Mouse (Mus musculus) midbrain, postnatal 0 days (tissue): ENCODE results near the gene Cdkn2b. TPM values are rescaled to one million over a fixed set of nuclear protein-coding genes. Genes with fewer than 3 reads are reported as not detected.

ENCODE experiments used
- ATAC-seq: fragments of 200-750 bp; cut with Nextera tagmentation; 2 replicates; pipeline ENCODE4 v1.8.0; 2017; ENCODE audit warnings: moderate number of reproducible peaks, mild to moderate bottlenecking, moderate TSS enrichment, moderate library complexity; ENCODE audit not compliant: low FRiP score
- DNase-seq: peaks from one replicate; pipeline ENCODE4 v3.0.0-alpha.2; 2015; ENCODE audit warnings: low spot score
- H3K27ac ChIP-seq: fragments of 300-500 bp; sonication (generic); 2 replicates; pipeline ENCODE4 v1.5.1; 2014; ENCODE audit warnings: low read depth, mild to moderate bottlenecking, low read length, mixed read lengths
- H3K27me3 ChIP-seq: fragments of 300-500 bp; sonication (generic); 2 replicates; pipeline ENCODE4 v1.6.1; 2014; ENCODE audit warnings: low read length, control low read depth, mixed read lengths; ENCODE audit not compliant: insufficient read depth
- H3K36me3 ChIP-seq: fragments of 300-500 bp; sonication (generic); 2 replicates; pipeline ENCODE4 v1.6.1; 2014; ENCODE audit warnings: low read length, control low read depth, mixed read lengths; ENCODE audit not compliant: insufficient read depth
- H3K4me1 ChIP-seq: fragments of 300-500 bp; sonication (generic); 2 replicates; pipeline ENCODE4 v1.6.1; 2014; ENCODE audit warnings: mild to moderate bottlenecking, control low read depth, antibody characterized with exemption, low read length, mixed read lengths; ENCODE audit not compliant: insufficient read depth
- H3K4me2 ChIP-seq: fragments of 300-500 bp; sonication (generic); 2 replicates; pipeline ENCODE4 v1.6.1; 2014; ENCODE audit warnings: low read depth, mild to moderate bottlenecking, low read length, mixed read lengths; ENCODE audit not compliant: poor library complexity, severe bottlenecking
- H3K4me3 ChIP-seq: fragments of 300-500 bp; sonication (generic); 2 replicates; pipeline ENCODE4 v1.5.1; 2014; ENCODE audit warnings: low read depth, mild to moderate bottlenecking, low read length, moderate library complexity
- H3K9ac ChIP-seq: fragments of 300-500 bp; sonication (generic); replicated peaks from 2 replicates; pipeline ENCODE4 v1.6.1; 2014; ENCODE audit warnings: mild to moderate bottlenecking, low read length, moderate library complexity, mixed read lengths; ENCODE audit not compliant: poor library complexity, severe bottlenecking
- H3K9me3 ChIP-seq: fragments of 300-500 bp; sonication (generic); 2 replicates; pipeline ENCODE4 v1.6.1; 2016; ENCODE audit warnings: low read length, control low read depth
- CTCF ChIP-seq: IDR thresholded peaks from 2 replicates; pipeline ENCODE4 v1.5.1; 2016; ENCODE audit warnings: antibody characterized with exemption, mild to moderate bottlenecking
- WGBS: fragments of 180-500 bp; shearing (Covaris S2); extraction: QIAGEN DNeasy Blood & Tissue Kit; methylation state at CpG from one replicate; pipeline ENCODE4 v1.1.7; 2014; 5-methylcytosine and 5-hydroxymethylcytosine counted together
- polyA plus RNA-seq: library from polyadenylated mRNA; unstranded; fragments of >200 nt; fragmentation: Nextera tagmentation; extraction: Ambion mirVana; gene quantifications from 2 replicates; pipeline ENCODE4 v1.2.1, GENCODE M21; 2015
- total RNA-seq: library from RNA; depleted of rRNA; stranded (reverse); fragments of >200 nt; gene quantifications from 2 replicates; pipeline ENCODE4 v1.2.3, GENCODE M21; 2014

The Cdkn2b gene
- total and polyA plus RNA-seq, 2 experiments from 2014 or later, result 2.1 to 4.2 TPM

- DNase-seq (no peak), ATAC-seq (peak; percentile 44; the same call in 1 of the 2 replicates)
- no peak overlapping the region for H3K27ac ChIP-seq
- H3K27me3 ChIP-seq, result peaks cover 84% of the 10 kb centered on the region
- no peak overlapping the region for H3K9ac ChIP-seq
- no peaks in the 10 kb centered on the region for H3K9me3 ChIP-seq
- H3K36me3 ChIP-seq, result no peaks in the 10 kb centered on the region
- no peak for TF ChIP-seq CTCF
- 4% methylated on average over 31 of the region's 31 CpGs for WGBS
- peak overlapping the region; percentile 47 for H3K4me3 ChIP-seq
- H3K4me2 ChIP-seq, result peak overlapping the region; percentile 76
- H3K4me1 ChIP-seq, result no peaks in the 10 kb centered on the region; the same call in 1 of the 2 replicates
Observed at GRCm38 (mm10) chr4:89295441-89296220, 15.2 kb downstream of the Cdkn2b start.

DNA sequence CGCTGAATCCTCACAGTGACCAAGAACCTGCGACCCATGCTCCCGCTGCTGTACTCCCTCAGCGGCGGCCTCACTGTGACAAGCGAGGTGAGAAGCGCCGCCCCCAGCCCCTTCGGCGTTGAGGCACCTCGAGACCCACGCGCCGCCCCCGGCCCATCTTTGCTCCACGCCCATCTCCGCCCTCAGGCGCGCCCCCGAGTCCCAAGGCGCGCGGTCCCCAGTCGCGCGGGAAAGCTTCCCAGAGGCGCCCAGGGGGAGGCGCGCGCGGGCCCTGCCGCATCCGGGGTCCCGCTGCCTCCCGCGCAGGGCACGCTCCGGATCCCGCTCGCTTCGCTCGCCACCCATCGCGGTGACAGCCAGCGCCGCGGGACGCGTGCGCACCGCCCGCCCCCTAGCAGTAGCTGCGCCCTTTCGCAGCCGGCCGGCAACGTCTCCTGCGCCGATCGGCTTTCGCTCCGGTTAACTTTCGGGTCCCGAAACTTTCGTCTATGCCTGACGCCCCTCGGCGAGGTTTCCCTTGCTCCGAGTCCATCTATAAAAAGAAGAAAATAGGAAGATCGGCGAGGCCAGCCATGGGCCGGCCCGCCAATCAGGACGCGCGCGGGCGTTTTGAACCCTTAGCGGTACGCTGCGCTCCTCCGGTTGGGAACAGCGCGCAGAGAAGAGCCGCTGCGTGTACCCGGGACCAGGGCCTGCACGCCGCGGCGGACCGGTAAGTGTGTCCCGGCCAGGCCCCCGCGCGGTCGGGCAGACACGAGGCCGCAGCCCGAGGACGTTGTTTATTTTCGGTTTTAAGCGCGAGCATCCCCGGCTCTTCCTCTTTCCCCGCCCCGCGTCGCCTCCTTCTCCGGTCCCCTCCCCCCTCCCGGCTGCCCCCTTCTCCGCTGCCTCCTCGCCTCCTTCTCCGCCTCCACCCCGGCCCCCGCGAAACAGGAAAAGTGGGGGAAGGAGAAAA is 16.1 kb downstream of the Cdkn2b start, which contains the start of gene Cdkn2a:
TSS of gene Cdkn2a (minus strand) at position 168 of the 955 bp plus-strand sequence.
- peak within 1 kb of the TSS; percentile 44; the same call in 1 of the 2 replicates for H3K9ac ChIP-seq
- TF ChIP-seq CTCF, result no peak; the same call in 1 of the 2 replicates
- WGBS, result under 1% methylated on average over 83 of the region's 117 CpGs
- DNase-seq (peak; percentile 57), ATAC-seq (peak; percentile 87)
- no peaks in the 10 kb centered on the region for H3K36me3 ChIP-seq
- peaks cover 84% of the 10 kb centered on the region for H3K27me3 ChIP-seq
- no peaks in the 10 kb centered on the region; the same call in 1 of the 2 replicates for H3K4me1 ChIP-seq
- H3K9me3 ChIP-seq, result no peaks in the 10 kb centered on the region
- H3K27ac ChIP-seq, result no peak within 1 kb of the TSS
- H3K4me2 ChIP-seq, result peak within 1 kb of the TSS; percentile 76
- H3K4me3 ChIP-seq, result peak within 1 kb of the TSS; percentile 47

- H3K9me3 ChIP-seq, result no peaks in the 10 kb centered on the region
- no peak for DNase-seq
- H3K27ac ChIP-seq, result no peak overlapping the region
- H3K36me3 ChIP-seq, result no peaks in the 10 kb centered on the region
- TF ChIP-seq CTCF, result no peak
- WGBS, result under 1% methylated on average over 26 of the region's 26 CpGs
- H3K27me3 ChIP-seq, result peaks cover 84% of the 10 kb centered on the region
- no peak overlapping the region for H3K9ac ChIP-seq
- peak overlapping the region; percentile 47 for H3K4me3 ChIP-seq
- peak overlapping the region; percentile 76 for H3K4me2 ChIP-seq
- no peaks in the 10 kb centered on the region; the same call in 1 of the 2 replicates for H3K4me1 ChIP-seq
- no peak for ATAC-seq
Observed at GRCm38 (mm10) chr4:89294091-89294485, 16.8 kb downstream of the Cdkn2b start.

DNA sequence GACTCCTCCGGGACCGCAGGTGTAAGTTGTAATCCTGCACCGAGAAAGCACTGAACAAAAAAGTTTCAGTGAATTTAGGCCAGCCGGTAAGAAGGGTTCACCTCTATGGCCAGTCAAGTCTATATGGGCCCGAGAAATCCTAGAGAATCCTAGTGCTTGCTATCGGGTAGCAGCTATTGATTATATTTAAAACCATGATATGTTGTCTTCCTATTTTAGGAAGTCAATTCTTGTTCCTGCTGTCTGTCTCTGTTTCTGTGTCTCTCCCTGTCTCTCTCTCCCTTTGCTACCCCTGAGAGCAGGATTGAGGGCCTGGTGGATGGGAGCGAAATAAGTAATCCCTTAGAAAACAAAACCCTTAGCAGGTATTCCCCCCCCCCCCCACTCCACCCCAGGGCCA is 17.3 kb downstream of the Cdkn2b start:
- no peak for TF ChIP-seq CTCF
- ATAC-seq (no peak), DNase-seq (no peak)
- Histone ChIP-seq H3K27ac (no peak overlapping the region), H3K36me3 (no peaks in the 10 kb centered on the region), H3K9me3 (no peaks in the 10 kb centered on the region), H3K9ac (no peak overlapping the region), H3K4me3 (no peak overlapping the region), H3K27me3 (peaks cover 88% of the 10 kb centered on the region), H3K4me2 (no peak overlapping the region), H3K4me1 (no peaks in the 10 kb centered on the region; the same call in 1 of the 2 replicates)
- 8% methylated on average over 7 of the region's 7 CpGs for WGBS

DNA sequence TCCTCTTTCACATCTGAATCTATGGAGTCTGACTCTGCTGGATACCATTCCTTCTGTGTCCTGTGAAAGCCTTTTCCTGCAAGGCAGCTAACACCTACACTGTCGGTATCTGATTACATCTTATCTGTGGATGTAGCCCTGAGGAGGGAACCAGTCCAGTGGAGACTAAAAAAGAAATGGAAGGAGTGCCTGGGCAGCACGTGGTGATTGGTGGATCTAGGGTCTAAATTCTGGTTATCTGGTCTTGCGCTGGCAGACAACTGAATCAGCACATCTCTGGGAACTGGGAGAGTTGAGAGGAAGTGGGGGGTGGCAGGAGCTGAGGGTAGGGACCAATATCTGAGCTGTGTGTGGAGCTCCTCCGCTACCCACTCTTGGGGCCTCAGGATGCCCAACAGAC is 21.8 kb downstream of the Cdkn2b start:
- DNase-seq, result no peak
- Histone ChIP-seq H3K27ac (no peak overlapping the region), H3K4me1 (no peaks in the 10 kb centered on the region), H3K27me3 (peaks cover 80% of the 10 kb centered on the region), H3K4me3 (no peak overlapping the region), H3K9me3 (no peaks in the 10 kb centered on the region), H3K9ac (no peak overlapping the region), H3K36me3 (no peaks in the 10 kb centered on the region), H3K4me2 (no peak overlapping the region)
- WGBS, result 4% methylated on average over 4 of the region's 4 CpGs
- ATAC-seq, result no peak
- no peak for TF ChIP-seq CTCF
